Mouse (Mus musculus): ENCODE results near the gene Myl7.

DNA sequence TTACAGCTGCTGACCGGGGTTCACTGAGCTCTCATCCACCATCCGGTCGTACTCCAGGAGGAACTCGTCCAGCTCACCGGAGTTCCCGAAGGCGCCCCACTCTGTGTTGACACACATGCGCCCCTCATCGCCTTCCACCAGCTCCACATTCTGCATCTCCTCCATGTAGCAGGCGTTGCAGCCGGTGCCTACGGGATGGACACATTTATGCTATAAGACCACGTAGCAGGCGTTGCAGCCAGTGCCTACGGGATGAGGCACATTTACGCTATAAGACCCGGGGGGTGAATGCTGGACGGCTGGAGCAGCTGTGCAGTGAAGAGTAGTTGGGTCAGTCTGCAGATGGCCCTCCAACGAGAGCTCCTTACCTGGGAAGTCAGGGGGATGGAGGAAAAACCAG is 5.8 kb upstream of the Myl7 start:
- TF ChIP-seq POLR2A (IDR thresholded peaks at IDR 0.05; ENCODE audit: control insufficient read depth, low read depth, low read length): no peak
- no peak for TF ChIP-seq CTCF (IDR thresholded peaks at IDR 0.05; ENCODE audit: control insufficient read depth, insufficient read depth, insufficient replicate concordance, low read depth, low read length)

Data from testis, adult 2 months (tissue).